Mouse (Mus musculus) bone marrow, adult 2 months (tissue): ENCODE results near the gene Rbm20. TPM values are rescaled to one million over a fixed set of nuclear protein-coding genes. Genes with fewer than 3 reads are reported as not detected.
A peak's percentile ranks its signal among the peaks of the same experiment; 100 is the strongest.

ENCODE experiments used
- H3K27ac ChIP-seq: fragments of 200-500 bp; 2 replicates; pipeline ENCODE4 v1.5.1; 2012; ENCODE audit warnings: low read depth, mild to moderate bottlenecking, control low read depth, inconsistent platforms, low read length; ENCODE audit not compliant: control insufficient read depth, poor library complexity, insufficient read depth
- H3K4me1 ChIP-seq: fragments of 200-500 bp; 2 replicates; pipeline ENCODE4 v1.6.1; 2011; ENCODE audit warnings: low read length; ENCODE audit not compliant: control insufficient read depth, insufficient read depth
- H3K4me3 ChIP-seq: fragments of 200-500 bp; replicated peaks from 2 replicates; pipeline ENCODE3; 2011; ENCODE audit warnings: mild to moderate bottlenecking, low read depth, low read length, control low read depth; ENCODE audit not compliant: control insufficient read depth
- CTCF ChIP-seq: fragments of 200-500 bp; IDR thresholded peaks from 2 replicates; pipeline ENCODE4 v1.5.1; 2011; ENCODE audit warnings: low read length, control low read depth; ENCODE audit not compliant: control insufficient read depth, insufficient read depth
- POLR2A ChIP-seq: fragments of 200-500 bp; IDR thresholded peaks from 2 replicates; pipeline ENCODE4 v1.6.1; 2011; ENCODE audit warnings: low read depth, mild to moderate bottlenecking, control low read depth, low read length, borderline replicate concordance; ENCODE audit not compliant: control insufficient read depth
- WGBS: fragments of 180-500 bp; shearing (Covaris S2); methylation state at CpG from one replicate; pipeline ENCODE4 v1.1.7; 2018; 5-methylcytosine and 5-hydroxymethylcytosine counted together
- polyA plus RNA-seq: library from polyadenylated mRNA; stranded (reverse); fragments of >200 nt; gene quantifications from 2 replicates; pipeline ENCODE4 v1.2.4, GENCODE M21; 2011; ENCODE audit warnings: low replicate concordance; ENCODE audit not compliant: missing spikeins, insufficient read depth, insufficient read length

Rbm20 gene
- polyA plus RNA-seq, 1 experiment, result not detected

DNA sequence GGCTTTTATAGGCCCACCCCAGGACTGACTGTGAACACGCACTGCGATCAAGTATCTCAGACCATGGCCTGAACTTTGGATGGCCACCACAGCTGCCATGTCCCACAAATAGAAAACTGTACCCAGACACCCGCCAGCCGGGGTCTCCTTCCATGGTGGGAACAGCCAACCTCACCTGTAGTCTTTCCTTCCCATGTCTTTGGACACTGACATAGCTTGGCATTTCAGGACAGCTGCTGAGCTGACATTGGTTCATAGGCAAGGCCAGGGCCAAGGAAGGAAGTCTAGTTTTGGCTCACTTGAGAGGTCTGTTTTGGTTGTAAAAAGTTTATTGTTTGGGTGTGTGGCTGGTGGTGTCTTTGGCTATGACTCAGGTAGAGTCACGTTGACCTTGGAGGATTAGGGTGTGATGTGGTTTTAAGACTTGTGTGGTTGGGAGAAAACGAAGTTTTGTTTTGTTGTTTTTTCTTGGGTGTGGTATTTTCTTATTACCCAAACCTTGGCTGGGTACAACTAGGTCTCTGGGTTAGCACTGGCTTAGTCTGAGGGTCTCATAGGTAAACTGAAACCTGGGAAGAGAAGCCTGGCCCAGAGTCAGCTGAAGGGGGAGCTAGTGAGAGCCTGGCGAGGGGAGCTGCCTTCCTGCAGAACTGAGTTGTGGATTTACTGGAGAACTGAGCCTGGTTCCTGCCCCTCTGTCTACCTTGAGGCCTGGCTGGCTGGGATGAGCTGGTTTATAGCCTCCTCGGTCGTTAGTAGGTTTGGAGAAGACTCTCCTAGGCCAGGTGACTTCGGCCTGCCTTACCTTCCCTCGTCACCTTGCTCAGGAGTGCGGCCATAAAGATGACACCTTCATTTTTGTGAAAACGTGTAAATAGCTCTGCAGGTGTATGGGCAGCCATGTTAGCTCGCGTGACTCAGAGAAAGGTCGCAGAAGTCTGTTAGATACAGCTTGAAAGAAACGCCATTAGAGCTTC lies 83.3 kb downstream of the Rbm20 start:
- no peak for TF ChIP-seq POLR2A
- TF ChIP-seq CTCF, result peak; percentile 9; the same call in 1 of the 2 replicates
- H3K4me1 ChIP-seq, result no peaks in the 10 kb centered on the region
- 75% methylated on average over 17 of the region's 17 CpGs for WGBS
- H3K4me3 ChIP-seq, result no peak overlapping the region
- no peak overlapping the region for H3K27ac ChIP-seq

DNA sequence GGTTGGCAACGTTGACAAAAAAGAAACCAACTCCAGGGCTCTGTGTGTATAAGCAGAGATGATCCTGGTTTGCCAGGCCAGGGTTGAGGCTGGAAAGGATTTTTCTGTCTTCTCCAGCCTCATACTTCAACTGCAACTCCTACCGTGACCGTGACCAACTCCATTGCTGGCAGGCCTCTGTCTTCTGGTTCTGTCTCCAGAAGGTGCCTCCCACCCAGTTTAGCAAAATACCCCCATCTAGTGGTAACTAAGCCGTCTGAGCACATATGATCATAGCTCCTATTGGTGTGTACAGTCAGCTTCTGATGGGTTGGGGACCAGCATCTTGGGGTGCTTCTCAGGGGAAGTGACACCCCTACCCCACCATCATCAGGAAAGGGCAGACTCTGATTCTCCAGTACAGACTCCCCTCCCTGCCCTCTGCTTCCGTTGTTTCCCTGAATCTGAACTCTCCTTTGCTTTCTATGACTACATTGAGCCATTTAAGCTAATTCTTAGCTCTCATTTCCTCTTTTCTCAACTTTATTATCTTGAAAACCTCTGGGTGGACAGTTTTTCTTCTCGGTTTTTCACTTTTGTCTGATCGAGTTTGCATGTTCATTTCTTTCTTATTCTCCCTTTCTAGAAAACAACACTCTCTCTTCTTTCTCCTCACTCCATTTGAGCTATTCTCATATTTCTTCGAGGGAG lies 85.8 kb downstream of the Rbm20 start:
- TF ChIP-seq POLR2A (no peak), CTCF (peak; percentile 17; the same call in 1 of the 2 replicates)
- Histone ChIP-seq H3K4me1 (no peaks in the 10 kb centered on the region), H3K27ac (no peak overlapping the region), H3K4me3 (no peak overlapping the region)
- 33% methylated on average over 8 of the region's 8 CpGs for WGBS

DNA sequence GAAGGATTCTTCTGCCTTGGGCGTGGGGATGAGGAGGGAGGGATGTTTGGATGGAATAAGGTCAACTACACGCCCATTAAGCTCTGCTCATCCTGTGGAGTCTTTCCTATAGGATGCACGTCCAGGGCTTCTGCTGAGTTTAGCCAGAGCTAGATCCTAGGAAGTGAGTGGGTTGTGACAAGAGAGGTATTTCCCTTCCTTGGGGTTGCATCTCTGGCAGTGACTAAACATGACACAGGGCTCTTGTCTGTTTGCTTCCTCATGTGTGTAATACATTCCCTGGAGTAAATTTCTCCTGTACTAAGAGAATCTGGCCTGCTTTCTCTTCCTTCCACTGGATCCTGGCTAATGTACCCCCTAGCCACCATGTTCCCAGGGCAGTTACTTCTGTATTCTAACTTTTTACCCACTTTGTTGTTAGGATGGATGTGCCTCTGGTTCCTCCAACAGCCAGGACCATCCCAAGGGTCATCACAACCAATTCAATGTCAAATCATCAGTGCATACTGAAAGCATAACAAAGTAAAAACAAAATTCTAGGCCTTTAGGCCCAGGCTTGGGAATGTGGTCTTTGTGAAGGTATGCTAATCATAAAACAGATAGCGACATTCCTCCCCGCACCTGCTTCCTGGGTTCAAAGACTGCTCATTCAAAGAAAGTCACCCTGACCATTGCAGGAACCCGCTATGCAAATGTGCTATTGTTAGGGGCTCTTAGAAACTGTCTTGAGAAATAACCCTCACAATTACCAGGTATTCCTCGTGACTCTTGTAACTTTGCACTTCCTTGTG lies 87.8 kb downstream of the Rbm20 start:
- H3K4me3 ChIP-seq, result no peak overlapping the region
- no peak for TF ChIP-seq CTCF
- no peak for TF ChIP-seq POLR2A
- WGBS, result 81% methylated on average over 7 of the region's 7 CpGs
- no peak overlapping the region for H3K27ac ChIP-seq
- H3K4me1 ChIP-seq, result no peaks in the 10 kb centered on the region

DNA sequence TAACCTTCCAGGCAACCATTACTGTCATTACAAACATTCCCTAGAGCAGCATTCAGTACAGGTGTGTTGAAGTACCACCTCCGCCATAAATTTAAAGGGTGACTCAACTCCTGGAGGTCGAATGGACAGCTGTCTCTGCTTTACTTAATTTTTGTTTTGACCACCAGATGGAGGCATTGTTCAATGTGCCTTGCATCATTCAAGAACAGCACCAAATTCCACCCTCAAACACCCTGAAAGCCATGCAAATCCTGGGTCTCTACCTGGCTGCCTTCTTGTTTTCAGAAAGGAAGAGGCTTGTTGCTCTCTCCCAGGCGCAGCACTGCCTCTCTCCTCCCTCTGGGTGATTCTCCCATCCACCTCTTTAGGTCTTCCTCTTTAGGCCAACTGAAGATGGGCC lies 91.4 kb downstream of the Rbm20 start:
- Histone ChIP-seq H3K4me1 (no peaks in the 10 kb centered on the region; the same call in 1 of the 2 replicates), H3K27ac (no peak overlapping the region), H3K4me3 (no peak overlapping the region)
- TF ChIP-seq POLR2A, result no peak
- TF ChIP-seq CTCF, result no peak
- 19% methylated on average over 3 of the region's 3 CpGs for WGBS

DNA sequence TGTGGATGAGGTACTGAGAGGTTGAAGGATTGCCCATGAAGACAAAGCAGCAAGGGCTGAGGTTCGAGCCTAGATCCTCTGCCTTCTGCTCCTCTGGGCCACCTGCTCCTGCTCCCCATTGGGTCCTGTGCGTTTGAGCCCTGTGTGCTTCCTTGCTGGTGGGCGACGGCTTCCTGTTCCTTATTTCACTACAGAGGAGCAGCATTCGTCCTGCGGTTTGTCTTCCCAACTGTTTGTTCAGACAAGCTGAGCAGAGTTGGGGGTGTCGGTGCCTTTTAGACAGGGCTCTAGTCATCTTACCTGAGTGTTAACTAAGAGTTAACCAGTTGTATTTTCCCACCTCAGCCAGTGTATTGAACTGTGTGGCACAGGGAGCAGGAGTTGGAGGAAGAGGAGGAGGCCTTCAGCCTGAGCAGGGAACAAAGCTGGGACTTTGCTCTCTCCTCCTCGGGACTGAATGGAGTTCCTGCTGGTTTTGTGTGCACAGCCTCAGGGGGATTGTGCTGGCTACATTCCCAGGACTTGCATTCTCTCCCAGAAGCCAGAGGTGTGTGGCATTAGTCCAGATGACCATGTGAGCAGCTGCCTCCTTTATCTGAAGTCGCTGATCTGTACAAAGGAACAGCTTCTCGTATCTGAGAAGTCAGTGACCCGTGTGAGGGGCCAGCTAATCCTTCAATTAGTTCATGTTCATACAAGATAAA lies 97.0 kb downstream of the Rbm20 start:
- Histone ChIP-seq H3K27ac (peak overlapping the region; percentile 34; the same call in 1 of the 2 replicates), H3K4me1 (peaks cover 2% of the 10 kb centered on the region; the same call in 1 of the 2 replicates), H3K4me3 (no peak overlapping the region)
- 7% methylated on average over 11 of the region's 11 CpGs for WGBS
- no peak for TF ChIP-seq POLR2A
- no peak for TF ChIP-seq CTCF

DNA sequence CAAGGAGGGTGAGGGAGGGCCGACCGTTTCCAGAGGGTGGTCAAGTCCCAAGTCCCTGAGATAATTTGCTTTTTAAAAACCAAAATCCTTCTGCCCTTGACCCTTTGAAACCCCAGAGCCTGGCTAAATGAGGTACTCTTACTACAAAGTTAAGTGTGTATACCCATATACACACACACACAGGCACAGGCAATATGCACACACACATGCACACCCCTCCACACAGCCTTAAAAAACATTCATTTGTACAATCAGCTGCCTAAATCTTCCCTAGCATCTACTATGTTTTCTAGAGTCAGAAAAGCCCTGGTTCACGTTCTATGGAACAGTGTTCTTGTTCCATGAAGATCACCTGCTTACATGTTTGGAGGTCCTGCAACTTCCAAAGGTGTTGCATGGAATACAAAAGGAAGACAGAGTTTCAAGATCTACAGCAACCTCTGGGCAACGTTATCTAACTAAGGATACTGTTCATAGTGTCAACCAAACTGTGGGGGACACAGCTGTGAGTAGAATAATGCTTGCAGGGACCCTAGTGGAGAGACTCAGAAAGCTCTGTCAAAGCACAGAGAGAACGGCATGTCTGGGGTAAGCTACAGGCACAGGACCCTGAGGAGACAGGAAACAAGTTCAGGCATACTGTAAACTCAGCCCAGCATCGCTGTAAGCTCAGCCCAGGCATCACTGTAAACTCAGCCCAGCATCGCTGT lies 97.7 kb downstream of the Rbm20 start:
- Histone ChIP-seq H3K27ac (no peak overlapping the region), H3K4me3 (no peak overlapping the region), H3K4me1 (peaks cover 4% of the 10 kb centered on the region)
- 44% methylated on average over 7 of the region's 7 CpGs for WGBS
- TF ChIP-seq POLR2A (no peak), CTCF (no peak)

DNA sequence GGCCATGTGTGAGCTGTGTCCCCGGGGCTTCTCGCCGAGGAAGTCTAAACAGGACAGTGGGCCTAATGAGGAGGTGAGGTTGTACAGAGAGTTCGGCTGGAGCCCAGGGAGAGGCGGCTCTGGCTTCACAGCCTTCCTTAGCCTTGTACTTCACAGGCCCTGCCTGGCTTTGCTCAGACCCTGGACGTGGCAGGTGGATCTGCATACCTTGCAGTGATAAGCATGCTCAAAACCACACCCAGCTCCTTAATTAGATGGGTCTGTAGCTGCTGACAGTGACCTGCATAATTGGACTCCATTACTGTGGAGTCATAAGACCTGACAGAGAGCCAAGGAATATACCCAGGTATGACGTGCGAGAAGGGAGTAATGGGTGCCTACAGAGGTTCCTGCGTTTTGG lies 102.3 kb downstream of the Rbm20 start:
- 80% methylated on average over 9 of the region's 9 CpGs for WGBS
- TF ChIP-seq POLR2A (no peak), CTCF (no peak)
- H3K4me1 ChIP-seq, result peaks cover 4% of the 10 kb centered on the region
- no peak overlapping the region for H3K4me3 ChIP-seq
- H3K27ac ChIP-seq, result peak overlapping the region; percentile 42; the same call in 1 of the 2 replicates
